Mouse (Mus musculus): ENCODE data around the gene Eng.

DNA sequence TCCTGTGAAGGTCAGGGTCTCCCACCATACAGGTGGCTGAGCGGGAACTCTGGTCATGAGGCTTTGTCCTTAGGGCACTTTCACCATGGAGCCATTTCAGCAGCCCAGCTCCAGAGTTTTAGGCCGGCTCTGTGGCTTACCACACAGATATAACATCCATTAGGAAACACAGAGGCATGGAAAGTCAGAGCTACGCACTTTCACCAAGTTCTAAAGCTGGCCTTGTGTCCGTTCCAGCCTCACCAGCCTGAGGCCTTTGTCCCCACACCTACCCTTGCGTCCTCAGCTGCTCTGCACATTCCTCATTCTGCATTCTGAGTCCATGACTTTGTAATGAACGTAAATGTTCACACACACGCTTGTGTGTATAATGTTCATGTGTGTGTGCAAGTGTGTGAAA lies 58.6 kb downstream of the Eng start:
- TF ChIP-seq ZC3H11A (IDR thresholded peaks at IDR 0.05; ENCODE audit: borderline replicate concordance, low read depth, low read length) = no peak
- TF ChIP-seq HCFC1 (IDR thresholded peaks at IDR 0.05; ENCODE audit: borderline replicate concordance, insufficient read depth, low read length) = no peak
- no peak for TF ChIP-seq MAFK (IDR thresholded peaks at IDR 0.05; ENCODE audit: insufficient read depth, low read depth, low read length)

Data from ES-E14 (cell line).